Mouse (Mus musculus) heart, postnatal 0 days (tissue): ENCODE measurements around the gene Gm37240.

Experiments used
- CTCF ChIP-seq: IDR thresholded peaks from 2 replicates; pipeline ENCODE4 v1.5.1; 2016; ENCODE audit warnings: antibody characterized with exemption, control low read depth, low read depth
- EP300 ChIP-seq: IDR thresholded peaks from 2 replicates; pipeline ENCODE4 v1.6.1; 2016; ENCODE audit warnings: antibody characterized with exemption, low read depth

DNA sequence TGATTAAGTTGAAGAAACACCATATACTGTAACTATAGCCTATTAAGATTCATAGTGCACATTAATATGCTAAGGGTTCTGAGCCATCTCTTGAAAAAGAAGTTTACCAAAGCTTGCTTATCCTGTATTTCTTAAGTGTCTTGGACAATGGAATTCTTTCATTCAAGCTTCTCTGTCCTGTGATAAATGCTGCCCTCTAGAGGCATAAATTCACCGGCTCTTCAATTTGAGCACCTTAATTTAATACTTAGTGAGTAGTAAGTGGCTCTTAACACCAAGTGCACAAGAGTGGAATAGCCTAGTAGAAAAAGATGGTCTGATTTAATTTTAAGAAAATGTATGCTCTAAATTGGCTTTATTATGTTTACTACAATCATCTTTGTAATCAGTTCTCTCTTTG is 1043.7 kb downstream of the Gm37240 start:
- TF ChIP-seq CTCF = peak; percentile 79
- TF ChIP-seq EP300 = no peak
